Mouse (Mus musculus) brain, embryonic 14.5 days (tissue): ENCODE results near the gene Blm.

Experiments
- CTCF ChIP-seq: fragments of 200-500 bp; IDR thresholded peaks from 2 replicates; pipeline ENCODE4 v1.5.1; 2012; ENCODE audit warnings: inconsistent platforms, mild to moderate bottlenecking, moderate library complexity, borderline replicate concordance; ENCODE audit not compliant: insufficient read depth, insufficient read length; ENCODE audit errors: extremely low read depth
- POLR2A ChIP-seq: fragments of 200-500 bp; IDR thresholded peaks from 2 replicates; pipeline ENCODE4 v1.6.1; 2012; ENCODE audit warnings: mild to moderate bottlenecking, inconsistent platforms, borderline replicate concordance; ENCODE audit not compliant: poor library complexity, insufficient read depth, insufficient read length, severe bottlenecking; ENCODE audit errors: extremely low read depth

DNA sequence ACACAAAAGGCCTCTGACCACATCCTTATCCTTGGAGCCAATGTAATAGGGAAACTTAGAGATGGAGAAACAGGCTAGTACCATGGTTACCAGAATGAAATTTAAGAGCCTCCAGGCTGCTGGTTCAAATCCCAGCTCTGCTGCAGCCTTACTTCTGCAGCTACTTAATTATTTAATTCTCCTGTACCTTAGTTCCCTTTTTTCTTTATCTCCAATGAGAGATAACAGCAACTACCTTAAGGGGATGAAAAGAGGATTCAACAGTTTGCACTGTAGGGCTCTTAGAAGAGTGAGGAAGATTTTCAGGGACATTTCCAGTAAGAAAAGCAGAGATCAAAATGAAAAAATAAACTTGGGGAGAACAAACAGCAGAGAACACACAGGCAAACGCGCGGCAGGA, 30.0 kb downstream of the Blm start:
- TF ChIP-seq POLR2A (no peak), CTCF (no peak)
